Mouse (Mus musculus): ENCODE data around the gene Tdp1.

The Tdp1 gene

GRCm38 (mm10) chr12:99898248-99898870 lies 14.0 kb downstream of the Tdp1 start:
- DNase-seq (ENCODE audit: low read depth, low spot score), result no peak

GRCm38 (mm10) chr12:99899991-99900390 lies 15.7 kb downstream of the Tdp1 start:
- DNase-seq (ENCODE audit: low read depth, low spot score), result no peak

- no peak for DNase-seq (ENCODE audit: low read depth, low spot score)
These were observed 17.9 kb downstream of the Tdp1 start for GRCm38 (mm10) chr12:99901973-99902866.

- no peak for DNase-seq (ENCODE audit: low read depth, low spot score)
These were observed 18.6 kb downstream of the Tdp1 start for GRCm38 (mm10) chr12:99902867-99903370.

GRCm38 (mm10) chr12:99904537-99904936 lies 20.2 kb downstream of the Tdp1 start:
- DNase-seq (ENCODE audit: low read depth, low spot score), result no peak

- no peak for DNase-seq (ENCODE audit: low read depth, low spot score)
These were observed 27.1 kb downstream of the Tdp1 start for GRCm38 (mm10) chr12:99911466-99911865.

- no peak for DNase-seq (ENCODE audit: low read depth, low spot score)
These were observed 33.6 kb downstream of the Tdp1 start for GRCm38 (mm10) chr12:99917800-99918427.

GRCm38 (mm10) chr12:99919636-99920035 lies 35.3 kb downstream of the Tdp1 start:
- no peak for DNase-seq (ENCODE audit: low read depth, low spot score)

- peak; percentile 65 for DNase-seq (ENCODE audit: low read depth, low spot score)
These were observed 36.7 kb downstream of the Tdp1 start for GRCm38 (mm10) chr12:99921045-99921444.

GRCm38 (mm10) chr12:99923131-99923606 lies 38.9 kb downstream of the Tdp1 start:
- DNase-seq (ENCODE audit: low read depth, low spot score), result peak; percentile 47

- no peak for DNase-seq (ENCODE audit: low read depth, low spot score)
These were observed 39.4 kb downstream of the Tdp1 start for GRCm38 (mm10) chr12:99923703-99924102.

GRCm38 (mm10) chr12:99928311-99928710 lies 44.0 kb downstream of the Tdp1 start:
- DNase-seq (ENCODE audit: low read depth, low spot score), result no peak

GRCm38 (mm10) chr12:99929160-99929559 lies 44.8 kb downstream of the Tdp1 start:
- DNase-seq (ENCODE audit: low read depth, low spot score), result no peak

GRCm38 (mm10) chr12:99932245-99932644 lies 47.9 kb downstream of the Tdp1 start:
- DNase-seq (ENCODE audit: low read depth, low spot score), result no peak

GRCm38 (mm10) chr12:99933630-99934029 lies 49.3 kb downstream of the Tdp1 start:
- no peak for DNase-seq (ENCODE audit: low read depth, low spot score)

- no peak for DNase-seq (ENCODE audit: low read depth, low spot score)
These were observed 51.1 kb downstream of the Tdp1 start for GRCm38 (mm10) chr12:99935403-99935802.

GRCm38 (mm10) chr12:99938476-99938875 lies 54.2 kb downstream of the Tdp1 start:
- no peak for DNase-seq (ENCODE audit: low read depth, low spot score)

GRCm38 (mm10) chr12:99939179-99939578 lies 54.9 kb downstream of the Tdp1 start:
- DNase-seq (ENCODE audit: low read depth, low spot score), result no peak

GRCm38 (mm10) chr12:99940704-99941103 lies 56.4 kb downstream of the Tdp1 start:
- no peak for DNase-seq (ENCODE audit: low read depth, low spot score)

- DNase-seq (ENCODE audit: low read depth, low spot score), result no peak
These were observed 58.1 kb downstream of the Tdp1 start for GRCm38 (mm10) chr12:99942441-99942840.

GRCm38 (mm10) chr12:99952928-99953327 lies 68.6 kb downstream of the Tdp1 start:
- peak; percentile 73 for DNase-seq (ENCODE audit: low read depth, low spot score)

GRCm38 (mm10) chr12:99956411-99956810 lies 72.1 kb downstream of the Tdp1 start:
- DNase-seq (ENCODE audit: low read depth, low spot score), result no peak

Measured in ZHBTc4 (cell line).